Mouse (Mus musculus): ENCODE measurements around the gene Tspan18.

DNA sequence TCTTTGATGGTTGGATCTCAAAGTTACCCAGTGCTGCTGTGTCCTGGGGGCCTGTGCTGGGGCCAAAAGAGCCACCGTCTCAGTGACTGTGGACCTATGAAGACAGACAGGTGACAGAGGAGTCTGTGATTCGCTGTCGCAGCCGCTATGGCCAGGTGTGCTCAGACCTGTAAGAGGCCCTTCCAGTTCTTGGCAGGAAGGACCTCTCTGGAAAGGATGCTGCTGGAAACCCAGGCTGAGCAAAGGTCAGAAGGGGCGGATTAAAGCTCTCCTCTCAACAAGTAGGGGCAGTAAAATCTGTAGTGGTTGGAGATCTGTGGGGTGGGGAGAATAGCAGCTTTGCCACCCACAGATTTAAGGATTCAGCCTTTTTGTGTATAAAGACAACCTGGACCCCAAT lies 154.7 kb downstream of the Tspan18 start:
- no peak for TF ChIP-seq CTCF (IDR thresholded peaks at IDR 0.05; ENCODE audit: borderline replicate concordance, extremely low read depth, insufficient read depth, insufficient read length)
- no peak for TF ChIP-seq POLR2A (IDR thresholded peaks at IDR 0.05; ENCODE audit: borderline replicate concordance, extremely low read depth, insufficient read depth, insufficient read length, poor library complexity, severe bottlenecking)

Measured in brain, embryonic 14.5 days (tissue).